Mouse (Mus musculus) adrenal gland, postnatal 4 days (tissue): ENCODE results near the gene Cask. TPM values are rescaled to one million over a fixed set of nuclear protein-coding genes. Genes with fewer than 3 reads are reported as not detected.

Experiments
- DNase-seq, 2 experiments: peaks; one replicate each; pipeline ENCODE4 v3.0.0; 2021 to 2022; ENCODE audit warnings: low spot score in 2 of 2, mixed read lengths in 2 of 2
- total RNA-seq, 2 experiments: library from RNA; stranded (reverse); gene quantifications; 2 replicates each; pipeline ENCODE4 v1.2.3; 2021

Gene Cask
- total RNA-seq, 2 experiments from 2014 or later, result 47.6 to 48.8 TPM

DNA sequence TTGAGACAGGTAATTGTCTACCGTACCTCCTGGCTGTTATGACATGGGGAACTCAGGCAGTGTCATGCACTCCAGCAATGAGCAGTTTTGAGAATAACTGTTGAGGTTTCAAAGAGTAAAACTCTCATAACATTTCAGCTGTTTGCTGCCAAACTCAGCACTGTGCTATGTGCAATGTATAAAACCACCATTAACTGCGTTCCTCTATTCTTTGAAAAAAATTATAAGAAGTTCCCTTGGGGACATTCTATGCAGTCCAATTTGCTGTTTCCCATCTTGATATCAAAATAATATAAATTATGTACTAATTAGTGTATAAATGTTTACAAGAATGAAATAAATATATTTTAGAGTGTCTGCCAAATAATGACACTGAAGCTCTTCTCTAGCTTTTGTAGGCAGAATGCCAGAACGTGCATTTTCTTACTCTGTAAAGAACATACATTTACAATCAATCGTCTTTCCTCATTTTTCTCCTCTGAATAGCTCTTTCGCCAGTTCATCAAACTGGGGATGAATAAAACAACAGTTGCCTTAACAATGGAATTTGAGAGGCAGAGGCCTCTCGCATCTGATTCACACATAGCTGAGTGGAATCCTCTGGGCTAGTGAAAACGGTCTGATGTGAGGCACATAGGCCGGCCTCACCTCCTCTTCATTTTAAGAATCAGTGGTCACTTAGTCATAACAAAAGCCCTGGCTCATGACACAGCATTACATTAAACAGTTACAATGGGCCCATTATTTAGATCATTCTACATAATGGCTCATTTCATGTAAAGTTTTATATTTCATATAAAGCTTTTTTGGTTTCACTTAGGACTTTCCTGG, 125.4 kb downstream of the Cask start:
- no peak for DNase-seq

DNA sequence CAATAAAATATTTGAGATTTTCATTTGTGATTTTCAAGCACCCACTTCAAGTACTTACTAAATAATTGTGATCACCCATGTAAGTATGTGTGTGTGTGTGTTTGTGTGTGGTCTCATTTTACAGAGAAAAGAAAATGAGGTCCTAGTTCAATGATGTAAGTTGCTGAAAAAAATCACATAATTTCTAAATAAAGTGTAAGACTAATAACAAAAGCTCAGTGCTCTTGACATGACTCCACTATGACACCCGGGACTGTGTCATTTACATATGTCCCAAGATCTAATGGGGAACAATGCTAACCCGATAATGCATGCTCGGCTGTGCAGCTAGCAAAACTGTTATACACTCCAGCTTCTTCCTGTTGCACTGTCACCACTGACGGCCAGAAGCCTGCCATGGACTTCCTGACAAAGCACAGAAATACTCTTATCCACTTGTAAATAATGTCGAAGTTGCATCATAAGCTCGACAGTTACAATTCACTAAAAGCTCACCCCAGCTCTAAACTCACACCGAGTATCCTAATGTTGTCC, 130.8 kb downstream of the Cask start:
- no peak for DNase-seq

DNA sequence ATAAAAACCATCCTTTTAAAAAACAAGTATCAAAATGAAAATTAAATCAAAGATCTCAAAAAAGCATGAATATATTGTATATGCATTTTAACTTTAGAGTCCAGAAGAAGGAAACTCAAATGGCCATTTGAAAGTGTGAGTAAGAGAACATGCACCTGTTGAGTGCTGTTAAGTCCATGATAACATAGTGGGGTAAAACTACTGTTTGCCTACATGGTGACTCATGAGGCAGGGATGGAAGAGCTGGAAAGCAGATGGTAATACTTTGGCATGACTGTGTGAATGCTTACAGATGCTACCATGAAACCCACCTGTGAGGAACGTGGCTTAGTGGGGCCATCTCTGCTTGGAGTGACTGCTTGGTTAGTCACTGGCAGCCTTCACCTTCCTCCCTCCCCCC, 132.9 kb downstream of the Cask start:
- DNase-seq, result no peak

DNA sequence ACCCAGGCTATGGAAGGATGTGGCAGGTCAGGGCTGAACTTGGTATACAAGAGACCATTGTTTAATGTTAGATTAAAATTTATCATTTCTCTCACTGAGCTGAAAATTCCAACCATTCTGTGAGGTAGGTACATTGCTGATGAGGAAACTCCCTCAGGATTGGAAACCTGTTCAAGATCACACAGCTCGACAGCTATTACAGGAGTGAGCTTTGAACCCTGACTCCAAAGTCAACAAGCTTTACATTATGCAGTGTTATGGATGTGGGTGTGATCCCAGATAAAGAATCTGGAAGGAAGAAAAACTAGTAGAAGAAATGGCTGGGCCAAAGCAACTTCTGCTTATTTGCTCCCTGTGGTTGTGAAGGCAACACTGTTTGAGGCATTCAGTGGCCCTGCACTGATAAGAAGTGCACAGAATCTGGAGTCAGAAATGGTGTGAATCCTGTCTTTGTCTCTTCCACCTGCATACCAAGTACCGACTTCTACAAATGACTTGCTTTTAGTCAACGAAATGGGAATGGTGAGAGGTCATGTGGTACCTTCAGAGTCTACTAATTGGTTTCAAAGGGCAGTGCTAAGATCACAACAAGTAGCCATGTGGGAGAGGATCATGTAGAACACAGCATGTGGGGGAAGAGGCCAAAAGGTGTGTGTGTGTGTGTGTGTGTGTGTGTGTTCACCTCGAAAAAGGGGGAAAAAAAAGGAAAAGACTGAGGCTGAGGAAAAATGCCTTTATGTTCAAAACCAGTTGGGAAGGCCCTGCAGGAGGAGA, 134.2 kb downstream of the Cask start:
- DNase-seq, result no peak

DNA sequence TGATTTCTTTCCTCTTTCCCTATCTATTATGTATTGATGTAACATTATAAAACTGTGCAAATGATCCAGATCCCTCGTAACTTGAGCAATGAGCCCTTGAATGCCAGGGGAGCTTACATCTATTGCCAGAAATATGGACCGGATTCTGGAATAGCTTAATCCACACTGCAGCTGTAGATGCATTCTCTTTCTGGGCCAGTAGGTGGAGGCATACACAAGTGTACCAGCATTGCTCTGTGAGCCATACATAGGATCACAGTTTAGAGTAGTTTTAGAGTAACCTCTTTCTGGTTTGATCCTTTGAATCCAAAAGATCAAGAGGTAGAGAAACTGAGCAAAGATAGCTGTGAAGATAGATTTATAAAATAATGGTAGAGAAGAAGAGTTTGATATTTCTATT, 141.0 kb downstream of the Cask start:
- no peak for DNase-seq

DNA sequence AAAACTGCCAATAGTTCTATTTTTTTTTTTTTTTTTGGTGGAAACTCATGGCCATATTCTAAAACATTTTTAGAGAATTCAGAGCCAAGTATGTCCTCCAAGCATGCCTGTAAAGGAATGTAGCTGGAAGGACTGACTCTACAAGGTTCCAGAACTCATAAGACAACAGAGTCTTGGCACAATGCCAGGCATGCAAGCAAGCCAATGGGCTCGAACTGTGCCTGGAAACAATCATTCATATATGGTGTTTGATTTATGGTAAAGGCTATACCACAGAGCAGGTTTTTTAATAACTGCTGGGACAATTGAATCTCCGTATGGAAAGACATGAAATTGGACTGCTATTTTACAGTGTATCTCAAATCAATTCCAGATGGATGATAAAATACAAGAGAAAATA, 146.1 kb downstream of the Cask start:
- DNase-seq, result no peak

DNA sequence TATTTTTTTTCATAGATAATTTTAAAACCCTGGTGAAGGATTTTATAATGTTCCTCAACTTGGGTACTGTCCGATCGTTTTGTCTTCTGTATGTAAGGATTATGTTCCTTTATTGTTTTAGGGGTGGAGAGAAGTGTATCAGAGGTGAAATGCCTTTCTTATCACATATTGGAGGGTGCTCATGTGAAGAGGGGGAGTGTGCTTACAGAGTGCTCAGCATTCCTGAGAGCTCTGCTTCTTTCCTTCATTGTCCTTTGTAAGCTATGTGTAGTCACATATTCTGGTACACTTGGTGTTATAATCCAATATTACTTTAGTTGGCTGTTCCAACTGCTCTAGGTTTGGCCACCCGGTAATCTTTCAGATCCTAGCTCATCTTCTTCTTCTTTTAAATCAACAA, 150.5 kb downstream of the Cask start:
- no peak for DNase-seq

DNA sequence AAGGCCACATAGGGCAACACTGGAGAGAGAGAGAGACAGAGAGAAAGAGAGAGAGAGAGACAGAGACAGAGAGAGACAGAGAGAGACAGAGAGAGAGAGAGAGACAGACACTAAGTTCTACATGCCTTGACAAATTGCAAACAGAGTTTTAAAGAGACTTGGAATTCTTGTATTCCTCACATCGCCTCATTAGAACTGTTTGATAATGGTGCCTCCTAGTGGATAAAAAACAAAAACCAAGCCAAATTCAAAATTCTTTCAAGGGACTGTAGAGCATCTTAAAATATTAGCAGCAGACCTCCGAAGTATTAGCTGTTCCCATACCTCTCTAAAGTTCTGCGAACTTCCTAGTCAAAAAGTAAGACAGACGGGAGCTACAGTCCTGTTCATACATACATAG, 159.3 kb downstream of the Cask start:
- no peak for DNase-seq

DNA sequence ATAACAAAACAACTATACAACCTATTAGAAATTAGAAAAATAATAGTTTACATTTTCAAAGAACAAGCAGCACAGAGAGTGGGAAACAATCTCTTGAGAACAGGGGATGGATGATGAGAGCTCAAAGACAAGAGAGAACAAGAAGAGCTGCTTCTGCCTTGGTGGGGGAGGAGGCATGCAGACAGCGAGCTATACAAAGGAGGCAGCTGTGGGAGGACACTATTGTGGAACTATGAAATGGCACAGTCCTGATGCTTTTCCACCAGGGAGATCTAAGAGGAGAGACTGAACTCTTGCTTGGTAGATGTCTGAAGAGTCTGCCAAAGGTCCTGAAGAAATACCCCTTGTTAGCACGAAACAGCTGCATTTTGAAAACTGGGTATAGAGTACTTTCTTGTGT, 162.8 kb downstream of the Cask start:
- no peak for DNase-seq

DNA sequence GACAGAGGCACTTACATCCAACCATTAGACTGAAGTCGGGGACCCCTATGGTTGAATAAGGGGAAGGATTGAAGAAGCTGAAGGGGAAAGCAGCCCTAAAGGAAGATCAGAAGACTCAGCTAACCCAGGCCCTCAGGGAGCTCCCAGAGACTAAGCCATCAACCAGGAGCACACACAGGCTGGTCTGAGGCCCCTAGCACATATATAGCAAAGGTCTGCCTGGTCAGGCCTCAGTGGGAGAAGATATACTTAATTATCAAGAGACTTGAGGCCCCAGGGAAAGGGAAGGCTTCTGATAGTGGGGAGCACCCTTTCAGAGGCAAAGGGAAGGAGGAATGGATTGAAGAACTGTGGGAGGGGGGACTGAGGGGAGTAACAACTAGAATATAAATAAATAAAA, 164.6 kb downstream of the Cask start:
- no peak for DNase-seq

DNA sequence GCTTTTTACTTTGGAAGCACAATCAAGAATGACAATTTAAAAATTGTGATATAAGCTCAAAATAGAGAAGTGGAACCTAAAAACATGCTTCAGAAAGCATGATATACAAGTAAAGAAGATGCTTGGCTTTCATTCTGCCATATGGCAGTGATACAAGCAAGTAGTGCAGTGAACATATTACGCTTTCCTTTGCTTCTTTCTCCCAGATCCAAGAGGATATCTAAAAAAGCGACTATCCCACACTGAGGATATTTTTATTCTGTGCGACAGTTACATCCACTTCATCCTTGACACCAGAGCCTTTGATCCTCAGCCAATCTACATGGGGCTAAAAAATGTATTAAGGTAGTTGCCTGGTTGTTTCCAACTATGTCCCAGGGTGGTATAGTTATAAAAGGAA, 169.4 kb downstream of the Cask start:
- no peak for DNase-seq

DNA sequence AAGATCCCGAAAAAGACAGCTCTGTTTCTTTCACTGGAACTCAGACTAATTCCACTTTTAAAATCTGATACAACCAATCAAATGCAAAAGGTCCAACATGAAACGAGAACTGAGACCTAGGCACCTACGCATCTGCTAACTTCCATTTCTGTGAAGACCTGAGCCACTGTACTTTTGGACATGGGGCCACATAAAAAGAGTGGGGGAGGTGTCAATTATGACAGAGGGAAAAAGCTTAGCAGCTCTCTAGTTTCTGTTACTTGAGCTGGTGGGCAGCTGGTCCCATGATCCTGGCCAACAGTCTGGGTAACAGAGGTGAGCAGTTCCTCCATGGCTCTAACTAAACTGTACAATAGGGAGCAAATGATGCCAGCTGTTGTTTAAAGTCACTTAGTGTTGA, 178.2 kb downstream of the Cask start:
- no peak for DNase-seq

DNA sequence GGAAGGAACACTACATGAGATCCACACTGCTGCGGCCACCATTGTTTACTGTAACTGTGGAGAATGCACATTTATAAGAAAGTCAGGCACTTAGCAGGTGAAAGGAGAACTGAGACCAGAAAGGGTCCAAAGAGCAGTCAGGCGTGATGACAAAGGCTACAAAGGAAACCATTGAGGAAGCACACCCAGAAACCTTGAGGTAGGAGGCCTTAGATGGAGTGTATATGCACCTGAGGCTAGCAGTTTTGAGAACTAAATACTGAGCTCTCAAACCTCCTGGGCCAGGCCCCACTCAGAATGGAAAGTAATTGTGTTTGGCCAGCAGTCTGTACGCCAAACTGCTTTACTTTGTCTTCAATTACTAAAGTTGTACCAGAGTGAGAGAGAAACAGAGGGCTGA, 180.8 kb downstream of the Cask start:
- no peak for DNase-seq

DNA sequence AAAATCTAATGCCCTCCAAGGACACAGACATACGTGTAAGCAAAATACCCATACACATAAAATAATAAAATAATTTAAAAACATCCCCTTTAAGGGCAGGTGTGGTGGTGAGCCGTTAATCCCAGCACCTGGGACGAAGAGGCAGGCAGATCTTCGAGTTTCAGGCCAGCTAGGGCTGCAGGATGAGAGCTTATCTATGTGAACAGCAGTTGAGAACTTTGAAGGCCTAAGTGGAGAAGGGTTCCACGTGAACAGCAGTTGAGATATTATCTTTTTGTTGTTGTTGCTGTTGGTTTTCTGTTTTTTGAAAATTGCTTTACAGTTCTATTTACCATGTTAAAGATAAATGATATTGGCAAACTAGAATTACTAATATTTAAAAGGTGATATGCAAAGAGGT, 182.3 kb downstream of the Cask start:
- no peak for DNase-seq

DNA sequence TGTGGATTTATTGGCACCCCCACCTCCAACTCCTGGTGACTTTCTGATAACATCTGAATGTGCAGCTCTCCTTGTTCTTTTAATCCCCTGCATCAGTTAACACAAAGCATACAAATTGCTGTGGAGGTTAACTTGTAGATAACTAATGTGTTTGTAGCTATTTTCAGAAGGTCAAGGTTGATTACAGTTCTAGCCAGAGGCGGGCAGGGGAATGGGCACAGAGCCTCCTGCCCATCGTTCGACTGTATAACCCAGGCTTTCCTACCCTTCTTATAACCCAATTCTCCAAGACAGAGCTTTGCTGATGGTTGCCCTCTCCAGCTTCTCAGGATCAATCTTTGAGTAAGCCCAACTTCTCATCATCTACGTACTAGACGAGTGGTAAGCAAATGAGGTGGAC, 190.1 kb downstream of the Cask start, which contains the start of gene Gpr82:
Gpr82 (plus strand) TSS at position 301 of the 400 bp plus-strand sequence.
- DNase-seq, result no peak

DNA sequence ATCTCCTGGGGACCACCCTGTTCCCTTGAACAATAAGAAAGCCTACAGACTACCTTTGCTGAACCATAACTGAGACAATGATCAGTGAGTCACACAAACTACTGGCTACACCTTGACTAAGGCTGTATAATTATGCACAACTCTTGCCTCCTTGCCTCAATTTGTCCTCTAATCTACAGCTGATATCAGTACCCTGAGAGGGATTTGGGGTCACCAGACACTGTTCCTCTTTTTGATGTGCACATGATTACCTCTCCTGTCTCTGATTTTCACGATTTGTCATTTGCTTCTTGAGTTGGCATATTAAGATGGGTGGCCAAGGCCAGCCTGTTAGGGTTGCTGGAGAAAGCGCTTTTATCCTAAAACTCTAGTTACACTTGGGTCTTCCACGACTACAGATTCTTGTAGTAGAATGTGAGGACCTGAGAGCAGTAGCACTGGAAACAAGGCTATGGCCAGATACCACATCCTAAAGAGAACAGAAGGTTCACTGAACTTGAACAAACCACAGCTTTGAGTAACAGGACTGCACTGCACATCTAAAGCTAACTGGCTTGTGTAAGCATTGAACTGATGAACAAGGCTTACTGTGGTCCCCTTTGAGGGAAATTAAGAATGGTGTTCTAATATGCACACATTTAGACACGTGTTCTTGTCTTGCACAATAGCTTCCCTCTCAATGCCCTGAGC, 191.8 kb downstream of the Cask start:
- DNase-seq, result no peak

DNA sequence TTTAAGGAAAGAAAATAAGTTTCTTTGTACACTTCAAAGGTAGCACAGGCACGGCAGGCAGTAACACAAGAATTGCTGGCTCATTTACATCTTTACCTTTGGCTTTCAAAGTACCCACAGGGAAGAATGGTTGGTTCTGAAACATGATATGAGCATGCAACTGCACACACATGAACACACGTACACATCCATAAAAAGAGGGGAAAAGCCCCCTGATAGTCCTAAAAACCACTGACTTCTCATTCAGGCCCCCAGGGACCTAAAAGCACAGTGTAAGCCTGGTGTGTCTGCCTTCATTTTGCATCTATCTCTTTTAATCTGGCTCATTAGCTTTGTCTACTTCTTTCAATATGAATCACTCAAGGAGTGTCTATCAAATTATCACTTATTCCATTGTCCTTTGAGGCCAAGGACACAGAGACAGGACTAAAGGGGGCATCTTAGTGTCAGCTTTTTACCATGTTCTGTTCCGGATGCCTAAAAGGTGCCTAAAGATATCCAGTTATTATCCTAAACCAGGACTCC, 192.5 kb downstream of the Cask start:
- DNase-seq, result no peak

DNA sequence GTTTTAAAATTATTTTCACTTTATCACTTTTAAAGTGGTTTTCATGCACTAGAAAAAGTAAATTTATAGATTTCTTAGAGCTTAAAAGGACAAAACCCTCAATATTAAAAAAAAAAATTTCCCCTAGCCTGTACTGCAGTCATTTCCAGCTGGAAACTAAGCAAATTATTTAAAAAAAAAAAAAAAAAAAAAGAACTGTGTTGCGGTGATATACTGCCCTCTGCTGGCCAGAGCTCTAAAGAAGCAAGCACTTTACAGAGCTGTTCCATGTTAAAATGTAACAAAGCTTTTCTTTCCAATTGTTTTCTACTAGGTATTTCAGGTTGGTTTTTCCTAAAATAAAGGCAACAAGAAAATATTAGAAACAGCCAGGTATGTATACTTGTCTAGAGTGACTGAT, 194.4 kb downstream of the Cask start:
- no peak for DNase-seq

DNA sequence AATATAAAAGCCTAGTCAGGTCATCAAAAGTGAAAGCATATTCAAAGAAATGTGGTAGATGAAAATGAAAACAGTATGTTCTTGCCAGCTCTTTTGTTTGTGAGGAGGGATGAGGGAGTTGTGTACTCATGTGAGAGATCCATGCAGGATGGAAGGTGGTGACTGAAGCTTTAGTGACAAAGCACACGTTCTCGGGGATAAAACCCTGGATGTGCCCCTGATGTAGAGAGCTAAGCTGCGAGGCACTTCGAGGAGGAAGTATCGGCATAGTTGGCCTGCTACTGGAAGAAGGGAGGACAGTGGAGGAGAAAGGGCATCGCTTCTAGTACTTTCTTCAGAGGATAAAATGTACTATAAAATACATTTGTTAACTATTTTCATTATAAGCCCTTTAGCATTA, 195.3 kb downstream of the Cask start:
- DNase-seq, result no peak

DNA sequence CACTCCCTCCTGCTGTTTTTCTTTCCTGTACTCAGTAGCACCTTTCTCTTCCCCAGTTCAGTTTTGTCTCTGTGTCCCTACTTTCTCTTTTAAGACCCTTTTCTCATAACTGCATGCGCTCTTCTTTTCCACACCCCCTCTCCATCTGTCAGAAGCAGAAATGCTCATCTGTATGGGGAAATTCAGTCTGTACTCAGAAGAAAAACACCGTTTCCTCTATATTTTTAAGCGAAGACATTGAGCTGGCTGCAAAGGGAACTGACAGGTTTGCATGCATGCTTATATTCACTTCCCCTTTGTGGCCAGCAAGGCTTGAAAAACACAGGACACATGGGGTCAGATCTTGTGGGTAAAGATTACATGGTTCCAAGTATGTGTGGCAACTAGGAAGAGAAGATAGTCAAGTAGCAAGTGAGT, 196.2 kb downstream of the Cask start:
- no peak for DNase-seq

DNA sequence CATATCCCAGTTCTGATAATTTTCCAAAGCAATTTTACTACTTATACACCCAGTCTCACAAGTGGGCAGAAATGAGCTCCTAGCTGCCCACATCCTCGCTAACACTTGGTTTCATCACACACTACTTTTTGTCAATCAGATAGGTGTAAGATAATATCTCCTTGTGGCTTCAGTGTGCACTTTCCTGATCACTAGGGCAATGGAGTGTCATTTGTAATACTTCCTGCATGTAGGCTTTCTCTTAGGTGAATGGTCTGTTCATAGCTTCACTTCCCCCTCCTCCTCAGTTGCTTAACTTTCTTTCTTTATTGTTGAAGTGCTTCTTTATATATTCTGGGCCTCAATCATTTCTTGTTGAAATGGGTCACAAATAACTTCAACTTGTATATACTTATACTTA, 198.9 kb downstream of the Cask start:
- DNase-seq, result no peak

DNA sequence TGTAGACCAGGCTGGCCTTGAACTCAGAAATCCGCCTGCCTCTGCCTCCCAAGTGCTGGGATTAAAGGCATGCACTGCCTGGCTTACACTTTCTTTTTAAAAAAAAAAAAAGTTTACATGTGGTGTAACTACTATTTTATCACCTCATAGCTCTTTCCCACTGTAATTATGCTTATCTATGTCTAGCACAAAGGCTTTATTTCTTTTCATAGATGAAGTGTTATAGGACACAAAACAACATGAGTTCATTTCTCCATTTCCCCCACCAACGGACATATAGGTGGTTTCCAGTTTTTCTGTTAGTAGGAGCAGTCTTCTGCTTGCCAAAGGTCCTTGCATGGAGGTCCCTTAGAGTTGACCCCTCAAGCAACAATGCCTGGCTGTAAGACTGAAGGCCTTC, 199.3 kb downstream of the Cask start:
- no peak for DNase-seq
